Mouse (Mus musculus) thymus, postnatal 10 days (tissue): ENCODE measurements around the gene Tnfsf11.
A peak's percentile ranks its signal among the peaks of the same experiment; 100 is the strongest.

Experiments
- DNase-seq, 2 experiments: peaks; one replicate each; pipeline ENCODE4 v3.0.0; 2021; ENCODE audit warnings: low spot score in 2 of 2

The Tnfsf11 gene

GRCm38 (mm10) chr14:78287906-78288800, 19.7 kb downstream of the Tnfsf11 start:
- DNase-seq, result peak in 1 of 2 experiments; percentile 53

GRCm38 (mm10) chr14:78286011-78286548, 21.8 kb downstream of the Tnfsf11 start:
- DNase-seq, result no peak

- DNase-seq, result no peak
Observed at GRCm38 (mm10) chr14:78282490-78282889, 25.4 kb downstream of the Tnfsf11 start.

GRCm38 (mm10) chr14:78276395-78276930, 31.4 kb downstream of the Tnfsf11 start:
- no peak for DNase-seq

GRCm38 (mm10) chr14:78274851-78275250, 33.0 kb downstream of the Tnfsf11 start:
- DNase-seq, result no peak

GRCm38 (mm10) chr14:78274146-78274545, 33.7 kb downstream of the Tnfsf11 start:
- no peak for DNase-seq

- DNase-seq, result peak; percentile 52 to 79
Observed at GRCm38 (mm10) chr14:78273571-78273970, 34.3 kb downstream of the Tnfsf11 start.

GRCm38 (mm10) chr14:78264876-78265275, 43.0 kb downstream of the Tnfsf11 start:
- DNase-seq, result no peak

GRCm38 (mm10) chr14:78262596-78262995, 45.2 kb downstream of the Tnfsf11 start:
- no peak for DNase-seq

- DNase-seq, result no peak
Observed at GRCm38 (mm10) chr14:78261246-78261645, 46.6 kb downstream of the Tnfsf11 start.

- no peak for DNase-seq
Observed at GRCm38 (mm10) chr14:78254017-78254416, 53.8 kb downstream of the Tnfsf11 start.

GRCm38 (mm10) chr14:78246601-78247000, 61.2 kb downstream of the Tnfsf11 start:
- no peak for DNase-seq

- no peak for DNase-seq
Observed at GRCm38 (mm10) chr14:78244811-78245210, 63.0 kb downstream of the Tnfsf11 start.

- no peak for DNase-seq
Observed at GRCm38 (mm10) chr14:78239346-78239745, 68.5 kb downstream of the Tnfsf11 start.

GRCm38 (mm10) chr14:78237238-78237637, 70.6 kb downstream of the Tnfsf11 start:
- DNase-seq, result no peak

- DNase-seq, result no peak
Observed at GRCm38 (mm10) chr14:78236144-78236543, 71.7 kb downstream of the Tnfsf11 start.

GRCm38 (mm10) chr14:78235296-78235695, 72.5 kb downstream of the Tnfsf11 start:
- DNase-seq, result no peak

GRCm38 (mm10) chr14:78229012-78229411, 78.8 kb downstream of the Tnfsf11 start:
- DNase-seq, result no peak
